Mouse (Mus musculus): Measurements from ENCODE around the gene Ccng1.
"Not testable (repeated sequence)": the region's sequence is repeated elsewhere in the genome, so short reads cannot be mapped to it uniquely, and the experiment has no call there.

Ccng1 gene

DNA sequence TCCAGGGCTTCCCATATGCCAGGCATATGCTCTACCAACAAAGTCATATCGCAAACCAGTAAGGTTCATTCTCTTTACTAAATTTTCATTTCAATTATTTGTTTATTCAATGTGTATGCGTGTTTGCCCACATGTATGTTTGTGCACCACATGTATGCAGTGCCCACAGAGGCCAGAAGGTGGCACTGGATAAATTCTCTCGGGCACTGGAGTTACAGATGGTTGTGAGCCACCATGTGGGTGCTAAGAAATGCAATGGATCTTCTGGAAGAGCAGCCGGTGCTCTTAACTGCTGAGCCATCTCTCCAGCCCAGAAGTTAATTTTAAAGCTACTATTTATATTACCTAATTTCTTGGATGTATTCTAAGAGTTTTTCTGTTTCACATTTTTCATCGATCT is 39.6 kb downstream of the Ccng1 start:
- DNase-seq, result no peak

DNA sequence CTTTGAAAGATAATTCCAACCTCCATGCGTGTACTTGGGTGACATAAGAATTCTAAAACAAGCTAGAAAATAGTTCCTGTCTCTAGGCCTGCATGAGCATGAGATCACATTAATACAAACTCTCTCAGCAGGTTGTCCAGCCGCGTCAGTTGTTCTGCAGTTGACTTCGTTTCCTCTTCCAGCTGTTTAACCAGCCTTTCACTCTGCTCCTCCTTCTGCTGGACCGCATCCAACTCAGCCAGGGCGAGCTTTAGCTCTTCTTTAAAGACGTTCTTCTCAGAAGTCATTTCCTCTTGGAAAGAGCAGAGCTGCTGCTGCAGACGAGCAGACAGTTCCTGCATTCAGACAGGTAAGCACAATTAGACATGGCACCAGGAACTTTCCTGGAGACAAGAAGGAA is 41.3 kb downstream of the Ccng1 start:
- peak; percentile 14 to 25 for DNase-seq

DNA sequence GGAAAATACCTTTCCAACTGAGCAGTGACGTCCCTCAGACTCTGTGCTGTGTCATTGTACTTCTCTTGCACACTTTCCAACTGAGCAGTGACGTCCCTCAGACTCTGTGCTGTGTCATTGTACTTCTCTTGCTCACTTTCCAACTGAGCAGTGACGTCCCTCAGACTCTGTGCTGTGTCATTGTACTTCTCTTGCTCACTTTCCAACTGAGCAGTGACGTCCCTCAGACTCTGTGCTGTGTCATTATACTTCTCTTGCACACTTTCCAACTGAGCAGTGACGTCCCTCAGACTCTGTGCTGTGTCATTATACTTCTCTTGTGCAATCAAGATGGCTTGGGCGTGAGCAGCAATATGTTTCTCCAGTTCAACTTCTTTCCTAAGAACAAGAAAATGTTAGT is 45.2 kb downstream of the Ccng1 start:
- DNase-seq, result not testable (repeated sequence)
